Mouse (Mus musculus) v-Abl transformed pro-B cells (cell line): Measurements from ENCODE around the gene Sp7.

Experiments
- in situ Hi-C, 2 experiments: fragments of 400-800 bp; cut with MboI; formaldehyde crosslinking; loops; one replicate each; pipeline ENCODE4 v1.15.1; 2025; ENCODE audit not compliant: unreplicated experiment in 2 of 2

Gene Sp7

GRCm38 (mm10) chr15:102392520-102392919 is 25.5 kb upstream of the Sp7 start:
- in situ Hi-C loops: no loop called here

GRCm38 (mm10) chr15:102388942-102389341 is 22.0 kb upstream of the Sp7 start:
- in situ Hi-C loops: loop anchor here (5.0 to 10.0 kb wide), 3 partner anchors 43 to 136 kb away; partner anchors contain the start of gene Npff (in 2 of the 2)

- in situ Hi-C loops: loop anchor here (5.0 to 10.0 kb wide), 3 partner anchors 46 to 138 kb away; partner anchors contain the start of gene Npff (in 2 of the 2)
These were observed 19.7 kb upstream of the Sp7 start for GRCm38 (mm10) chr15:102386640-102387039.

GRCm38 (mm10) chr15:102383671-102384070 is 16.7 kb upstream of the Sp7 start:
- in situ Hi-C loops: loop anchor here (10.0 kb wide), 1 partner anchor 141 kb away; the partner anchor contains the start of gene Npff (in 2 of the 2)

- in situ Hi-C loops: loop anchor here (10.0 kb wide), 1 partner anchor 143 kb away; the partner anchor contains the start of gene Npff (in 2 of the 2)
These were observed 14.6 kb upstream of the Sp7 start for GRCm38 (mm10) chr15:102381575-102381974.

- in situ Hi-C loops: loop anchor here (5.0 kb wide), 2 partner anchors 36 to 91 kb away; no protein-coding TSS in a partner anchor
These were observed 10.9 kb upstream of the Sp7 start for GRCm38 (mm10) chr15:102377810-102378262.

- in situ Hi-C loops: loop anchor here (5.0 kb wide), 2 partner anchors 35 to 90 kb away; no protein-coding TSS in a partner anchor
These were observed 10.2 kb upstream of the Sp7 start for GRCm38 (mm10) chr15:102377163-102377543.

- in situ Hi-C loops: loop anchor here (5.0 kb wide), 2 partner anchors 34 to 89 kb away; no protein-coding TSS in a partner anchor
These were observed 9.6 kb upstream of the Sp7 start for GRCm38 (mm10) chr15:102376453-102377162.

- in situ Hi-C loops: no loop called here
These were observed 3.7 kb upstream of the Sp7 start for GRCm38 (mm10) chr15:102370727-102371126.

GRCm38 (mm10) chr15:102369972-102370371 is 3.0 kb upstream of the Sp7 start:
- in situ Hi-C loops: no loop called here

GRCm38 (mm10) chr15:102366238-102366637 is 744 bp downstream of the Sp7 start:
- in situ Hi-C loops: no loop called here

- in situ Hi-C loops: no loop called here
These were observed 2.3 kb downstream of the Sp7 start for GRCm38 (mm10) chr15:102364678-102365077.

GRCm38 (mm10) chr15:102362648-102363047 is 4.3 kb downstream of the Sp7 start:
- in situ Hi-C loops: no loop called here

GRCm38 (mm10) chr15:102358834-102359233 is 8.1 kb downstream of the Sp7 start:
- in situ Hi-C loops: no loop called here

- in situ Hi-C loops: no loop called here
These were observed 8.9 kb downstream of the Sp7 start for GRCm38 (mm10) chr15:102358126-102358525.

GRCm38 (mm10) chr15:102356501-102357325 is 10.3 kb downstream of the Sp7 start:
- in situ Hi-C loops: no loop called here

- in situ Hi-C loops: no loop called here
These were observed 11.0 kb downstream of the Sp7 start for GRCm38 (mm10) chr15:102355871-102356441.

GRCm38 (mm10) chr15:102355134-102355870 is 11.7 kb downstream of the Sp7 start:
- in situ Hi-C loops: no loop called here

GRCm38 (mm10) chr15:102353986-102354385 is 13.0 kb downstream of the Sp7 start:
- in situ Hi-C loops: no loop called here

- in situ Hi-C loops: no loop called here
These were observed 14.8 kb downstream of the Sp7 start for GRCm38 (mm10) chr15:102352177-102352576.
